Mouse (Mus musculus) cerebellum, adult 2 months (tissue): ENCODE results near the gene Pilrb1.

ENCODE experiments used
- CTCF ChIP-seq: fragments of 200-500 bp; IDR thresholded peaks from 2 replicates; pipeline ENCODE4 v1.5.1; 2011; ENCODE audit warnings: low read depth, mild to moderate bottlenecking, control low read depth, low read length, moderate library complexity, borderline replicate concordance; ENCODE audit not compliant: insufficient read depth
- POLR2A ChIP-seq: fragments of 200-500 bp; IDR thresholded peaks from 2 replicates; pipeline ENCODE4 v1.6.1; 2011; ENCODE audit warnings: low read length, control low read depth, borderline replicate concordance; ENCODE audit not compliant: insufficient read depth

DNA sequence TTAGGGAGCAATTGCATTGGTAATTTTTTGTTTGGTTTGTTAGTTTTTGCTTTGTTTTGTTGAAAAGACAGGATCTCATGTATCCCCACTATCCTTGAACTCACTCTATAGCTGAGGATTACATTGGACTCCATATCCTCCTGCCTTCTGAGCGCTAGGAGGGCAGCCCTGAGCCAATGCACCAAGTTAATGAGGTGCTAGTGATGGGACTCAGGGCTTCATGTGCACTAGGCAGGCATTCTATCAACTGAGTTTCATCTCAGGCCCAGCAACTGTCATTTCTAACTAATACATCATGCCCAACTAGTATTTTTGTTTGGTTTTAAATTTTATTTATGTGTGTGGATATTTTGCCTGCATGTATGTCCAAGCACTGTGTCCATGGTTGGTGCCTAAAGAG is 51.7 kb downstream of the Pilrb1 start:
- TF ChIP-seq POLR2A (no peak), CTCF (no peak)
